Mouse (Mus musculus) 416B (cell line): Measurements from ENCODE around the gene Tpcn2.

ENCODE experiments used
- DNase-seq: peaks from one replicate; pipeline ENCODE4 v3.0.0; 2011; ENCODE audit warnings: low read depth

Gene Tpcn2

GRCm38 (mm10) chr7:145205363-145205902 lies 78.4 kb downstream of the Tpcn2 start:
- DNase-seq, result no peak

- no peak for DNase-seq
Observed at GRCm38 (mm10) chr7:145199711-145200110, 84.1 kb downstream of the Tpcn2 start.

- DNase-seq, result peak; percentile 22
Observed at GRCm38 (mm10) chr7:145198223-145198714, 85.5 kb downstream of the Tpcn2 start.

- no peak for DNase-seq
Observed at GRCm38 (mm10) chr7:145197711-145198110, 86.1 kb downstream of the Tpcn2 start.

GRCm38 (mm10) chr7:145197042-145197441 lies 86.8 kb downstream of the Tpcn2 start:
- DNase-seq, result peak; percentile 14

GRCm38 (mm10) chr7:145196340-145196739 lies 87.5 kb downstream of the Tpcn2 start:
- DNase-seq, result no peak

- DNase-seq, result no peak
Observed at GRCm38 (mm10) chr7:145195186-145195927, 88.5 kb downstream of the Tpcn2 start.

- DNase-seq, result peak; percentile 43
Observed at GRCm38 (mm10) chr7:145194455-145195161, 89.2 kb downstream of the Tpcn2 start.

- no peak for DNase-seq
Observed at GRCm38 (mm10) chr7:145192836-145193235, 91.0 kb downstream of the Tpcn2 start.

- DNase-seq, result no peak
Observed at GRCm38 (mm10) chr7:145190520-145190919, 93.3 kb downstream of the Tpcn2 start.

- no peak for DNase-seq
Observed at GRCm38 (mm10) chr7:145189342-145189741, 94.5 kb downstream of the Tpcn2 start.

GRCm38 (mm10) chr7:145187802-145188201 lies 96.0 kb downstream of the Tpcn2 start:
- peak; percentile 83 for DNase-seq

- DNase-seq, result no peak
Observed at GRCm38 (mm10) chr7:145182388-145182787, 101.4 kb downstream of the Tpcn2 start.

GRCm38 (mm10) chr7:145181376-145182034 lies 102.3 kb downstream of the Tpcn2 start:
- DNase-seq, result no peak

GRCm38 (mm10) chr7:145179691-145180091 lies 104.1 kb downstream of the Tpcn2 start:
- no peak for DNase-seq

GRCm38 (mm10) chr7:145176750-145177589 lies 106.8 kb downstream of the Tpcn2 start:
- DNase-seq, result no peak

- no peak for DNase-seq
Observed at GRCm38 (mm10) chr7:145173563-145173962, 110.2 kb downstream of the Tpcn2 start.

- no peak for DNase-seq
Observed at GRCm38 (mm10) chr7:145173116-145173515, 110.7 kb downstream of the Tpcn2 start.

- no peak for DNase-seq
Observed at GRCm38 (mm10) chr7:145169703-145170102, 114.1 kb downstream of the Tpcn2 start.

GRCm38 (mm10) chr7:145159283-145160240 lies 124.2 kb downstream of the Tpcn2 start:
- DNase-seq, result no peak
